Mouse (Mus musculus): ENCODE results near the gene Rbm25.
"Not testable (repeated sequence)": the region's sequence is repeated elsewhere in the genome, so short reads cannot be mapped to it uniquely, and the experiment has no call there.

The Rbm25 gene

GRCm38 (mm10) chr12:83630936-83631335 lies at the start of gene Rbm25:
TSS of gene Rbm25 (plus strand) at chr12:83631236.
- in situ Hi-C loops (cut with MboI, MseI): not testable (repeated sequence)

- in situ Hi-C loops (cut with MboI, MseI): no loop called here
Observed at GRCm38 (mm10) chr12:83582106-83582505, 48.9 kb upstream of the Rbm25 start.

- in situ Hi-C loops (cut with MboI, MseI): no loop called here
Observed at GRCm38 (mm10) chr12:83582747-83583146, 48.3 kb upstream of the Rbm25 start.

- in situ Hi-C loops (cut with MboI, MseI): no loop called here
Observed at GRCm38 (mm10) chr12:83586628-83587027, 44.4 kb upstream of the Rbm25 start.

- in situ Hi-C loops (cut with MboI, MseI): no loop called here
Observed at GRCm38 (mm10) chr12:83591754-83592501, 39.1 kb upstream of the Rbm25 start.

- in situ Hi-C loops (cut with MboI, MseI): no loop called here
Observed at GRCm38 (mm10) chr12:83594454-83595040, 36.5 kb upstream of the Rbm25 start.

GRCm38 (mm10) chr12:83596191-83596954 lies 34.7 kb upstream of the Rbm25 start:
- in situ Hi-C loops (cut with MboI, MseI): no loop called here

GRCm38 (mm10) chr12:83597025-83597501 lies 34.0 kb upstream of the Rbm25 start, which contains the start of gene Zfyve1:
TSS of gene Zfyve1 (minus strand) at chr12:83597222.
- in situ Hi-C loops (cut with MboI, MseI): no loop called here

GRCm38 (mm10) chr12:83597881-83598280 lies 33.2 kb upstream of the Rbm25 start:
- in situ Hi-C loops (cut with MboI, MseI): no loop called here

- in situ Hi-C loops (cut with MboI, MseI): no loop called here
Observed at GRCm38 (mm10) chr12:83602285-83602684, 28.8 kb upstream of the Rbm25 start.

- in situ Hi-C loops (cut with MboI, MseI): not testable (repeated sequence)
Observed at GRCm38 (mm10) chr12:83606411-83606810, 24.6 kb upstream of the Rbm25 start.

- in situ Hi-C loops (cut with MboI, MseI): no loop called here
Observed at GRCm38 (mm10) chr12:83617261-83617660, 13.8 kb upstream of the Rbm25 start.

GRCm38 (mm10) chr12:83618981-83619380 lies 12.1 kb upstream of the Rbm25 start:
- in situ Hi-C loops (cut with MboI, MseI): no loop called here

GRCm38 (mm10) chr12:83620694-83621093 lies 10.3 kb upstream of the Rbm25 start:
- in situ Hi-C loops (cut with MboI, MseI): not testable (repeated sequence)

- in situ Hi-C loops (cut with MboI, MseI): no loop called here
Observed at GRCm38 (mm10) chr12:83622031-83622755, 8.8 kb upstream of the Rbm25 start.

GRCm38 (mm10) chr12:83624321-83624720 lies 6.7 kb upstream of the Rbm25 start:
- in situ Hi-C loops (cut with MboI, MseI): no loop called here

GRCm38 (mm10) chr12:83631743-83632679 lies 975 bp downstream of the Rbm25 start:
- in situ Hi-C loops (cut with MboI, MseI): no loop called here

- in situ Hi-C loops (cut with MboI, MseI): no loop called here
Observed at GRCm38 (mm10) chr12:83632680-83633025, 1.6 kb downstream of the Rbm25 start.

- in situ Hi-C loops (cut with MboI, MseI): no loop called here
Observed at GRCm38 (mm10) chr12:83633807-83634206, 2.8 kb downstream of the Rbm25 start.

- in situ Hi-C loops (cut with MboI, MseI): loop anchor here (5.0 kb wide), 1 partner anchor 36 kb away; no protein-coding TSS in a partner anchor
Observed at GRCm38 (mm10) chr12:83641233-83641632, 10.2 kb downstream of the Rbm25 start.
